9 mouse cellular contexts compared by ENCODE assay signal in the genomic region with DNA sequence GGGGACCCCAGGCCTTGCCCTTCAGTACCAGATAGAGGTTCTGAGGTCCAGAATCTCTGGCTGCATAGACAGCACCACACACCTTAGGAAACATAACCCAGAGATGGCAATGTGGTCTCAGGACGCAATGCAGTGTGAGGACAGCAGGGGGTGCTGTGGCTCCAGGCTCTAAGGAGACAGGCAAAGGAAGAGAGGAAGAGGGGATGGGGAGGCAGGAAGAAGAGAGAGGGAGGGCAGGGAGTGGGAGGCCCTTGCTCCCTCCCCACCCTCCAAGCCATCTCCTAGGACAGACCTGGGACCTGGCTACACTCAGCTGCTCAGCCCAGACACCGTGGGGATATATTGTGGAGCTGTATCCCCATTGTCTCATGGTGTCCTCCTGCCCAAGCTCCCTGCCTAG. TPM values are rescaled to one million over a fixed set of nuclear protein-coding genes. Genes with fewer than 3 reads are reported as not detected.
DNase-seq lines count a peak whose midpoint lies in the region; ATAC-seq and TF ChIP-seq lines count a peak whose summit lies in the region.
"Had no signal": no experiment of that assay in that cellular context is flagged by ENCODE, and none has a peak within 500 bp of the region (broad histone marks: within the 10 kb centered on the region; RNA-seq: fewer than 3 reads in every experiment).

No protein-coding gene starts in this region.

- no peaks in the 10 kb centered on the region for H3K36me3 ChIP-seq in lung, postnatal 0 days (ENCODE audit: insufficient read depth, low read length)
- H3K36me3 ChIP-seq: stomach, embryonic 15.5 days had no signal

- peak; percentile 72 for ATAC-seq in erythroblast, adult 5-6 weeks (replicated peaks; ENCODE audit: low FRiP score, poor library complexity, severe bottlenecking)
- no peak for ATAC-seq in lung, postnatal 0 days

- peak; percentile 55 for DNase-seq in CD4-positive helper T cell, adult 2 months (ENCODE audit: low read depth, low spot score)
- DNase-seq in adrenal gland, postnatal 36 days: peak; percentile 82 to 87
- peak; percentile 80 to 84 for DNase-seq in heart, postnatal 36 days
- DNase-seq in layer of hippocampus, adult 2 months (ENCODE audit: low spot score in 2 of 2): peak; percentile 83 to 89
- DNase-seq in lung, postnatal 0 days (ENCODE audit: low spot score): peak; percentile 82
- peak; percentile 72 to 87 for DNase-seq in thymus, postnatal 10 days (ENCODE audit: low spot score in 2 of 2)

- H3K4me3 ChIP-seq in layer of hippocampus, adult 2 months: no peak overlapping the region
- H3K4me3 ChIP-seq in lung, postnatal 0 days (ENCODE audit: low read depth, low read length): no peak overlapping the region
- H3K4me3 ChIP-seq in olfactory bulb, adult 2 months (ENCODE audit: insufficient read depth, low read depth, low read length): no peak overlapping the region
- H3K4me3 ChIP-seq: stomach, embryonic 15.5 days had no signal

- H3K27me3 ChIP-seq in lung, postnatal 0 days (replicated peaks; ENCODE audit: insufficient read depth, low read length): no peaks in the 10 kb centered on the region
- H3K27me3 ChIP-seq: stomach, embryonic 15.5 days had no signal

- peak; percentile 97 for TF ChIP-seq CTCF in layer of hippocampus, adult 2 months (conservative IDR thresholded peaks at IDR 0.05)
- peak; percentile 99 for TF ChIP-seq CTCF in lung, postnatal 0 days (IDR thresholded peaks at IDR 0.05)
- peak; percentile 90 for TF ChIP-seq CTCF in olfactory bulb, adult 2 months (IDR thresholded peaks at IDR 0.05; ENCODE audit: insufficient read depth, low read depth, low read length)

- 24% methylated on average over 2 of the region's 2 CpGs for WGBS in lung, postnatal 0 days
- WGBS in olfactory bulb, adult 2 months: 9% methylated on average over 2 of the region's 2 CpGs

- no peak for TF ChIP-seq POLR2A in olfactory bulb, adult 2 months (IDR thresholded peaks at IDR 0.05; ENCODE audit: insufficient read depth, low read depth, low read length)

- H3K9ac ChIP-seq in lung, postnatal 0 days (replicated peaks; ENCODE audit: low read depth): no peak overlapping the region
- H3K9ac ChIP-seq: stomach, embryonic 15.5 days had no signal

- peak overlapping the region; percentile 72; the same call in 1 of the 2 replicates for H3K27ac ChIP-seq in layer of hippocampus, adult 2 months
- H3K27ac ChIP-seq in lung, postnatal 0 days (ENCODE audit: low read length): no peak overlapping the region
- H3K27ac ChIP-seq in olfactory bulb, adult 2 months (ENCODE audit: insufficient read depth, low read depth, low read length): no peak overlapping the region
- H3K27ac ChIP-seq: stomach, embryonic 15.5 days had no signal

- TF ChIP-seq EP300 in lung, postnatal 0 days (IDR thresholded peaks at IDR 0.05): no peak

- H3K9me3 ChIP-seq in lung, postnatal 0 days (ENCODE audit: low read length): no peaks in the 10 kb centered on the region
- H3K9me3 ChIP-seq: stomach, embryonic 15.5 days had no signal

- H3K4me1 ChIP-seq in lung, postnatal 0 days (ENCODE audit: insufficient read depth, low read depth, low read length): peaks cover 42% of the 10 kb centered on the region
- H3K4me1 ChIP-seq in olfactory bulb, adult 2 months (ENCODE audit: control insufficient read depth, insufficient read depth, low read length): peaks cover 66% of the 10 kb centered on the region

- intact Hi-C loops in heart, postnatal 36 days (cut with DNase I): loop anchor here (1.0 to 5.0 kb wide), 5 partner anchors 310 to 626 kb away; partner anchors contain the start of gene Plxna1

- no peak overlapping the region for H3K4me2 ChIP-seq in lung, postnatal 0 days (replicated peaks; ENCODE audit: low read depth, low read length)
- H3K4me2 ChIP-seq: stomach, embryonic 15.5 days had no signal

RNA-seq across cellular contexts. Expression of gene Tpra1, which starts 25.5 kb away (rescaled TPM):
- 100 to 1,000 TPM; 104 TPM for total RNA-seq in adrenal gland, postnatal 36 days (2021)
- total RNA-seq in erythroblast, adult 5-6 weeks (2015; ENCODE audit: low replicate concordance): 112 and 136 TPM in 2 replicates
- 210 and 272 TPM in 2 replicates for total RNA-seq in erythroblast, adult 5-6 weeks (2017; ENCODE audit: low replicate concordance)
- total RNA-seq in heart, postnatal 36 days (2021): 10 to 100 TPM; 35.1 to 35.4 TPM
- 10 to 100 TPM; 48.6 to 51.1 TPM for total RNA-seq in layer of hippocampus, adult 2 months (2021)
- 72.0 and 78.8 TPM in 2 replicates for polyA plus RNA-seq in lung, postnatal 0 days (2015; fragmentation: Nextera tagmentation; extraction: Ambion mirVana)
- polyA plus RNA-seq in olfactory bulb, adult 2 months (2012; ENCODE audit: insufficient read depth, insufficient read length, low replicate concordance, missing spikeins): not detected in 2 replicates

RNA-seq across cellular contexts. Expression of gene Mcm2, which starts 29.0 kb away (rescaled TPM):
- total RNA-seq in adrenal gland, postnatal 36 days (2021): 10 to 100 TPM; 28.9 to 40.1 TPM
- 30.6 and 34.7 TPM in 2 replicates for total RNA-seq in erythroblast, adult 5-6 weeks (2015; ENCODE audit: low replicate concordance)
- 78.5 and 87.8 TPM in 2 replicates for total RNA-seq in erythroblast, adult 5-6 weeks (2017; ENCODE audit: low replicate concordance)
- 1 to 10 TPM; 5.4 to 6.5 TPM for total RNA-seq in heart, postnatal 36 days (2021)
- total RNA-seq in layer of hippocampus, adult 2 months (2021): 1 to 10 TPM; 5.7 to 7.4 TPM
- polyA plus RNA-seq in lung, postnatal 0 days (2015; fragmentation: Nextera tagmentation; extraction: Ambion mirVana): 14.5 and 15.3 TPM in 2 replicates
- not detected in 2 replicates for polyA plus RNA-seq in olfactory bulb, adult 2 months (2012; ENCODE audit: insufficient read depth, insufficient read length, low replicate concordance, missing spikeins)

RNA-seq across cellular contexts. Expression of gene Podxl2, which starts 52.8 kb away (rescaled TPM):
- total RNA-seq in adrenal gland, postnatal 36 days (2021): 10 to 100 TPM; 34.6 to 61.1 TPM
- not detected in 2 replicates for total RNA-seq in erythroblast, adult 5-6 weeks (2015; ENCODE audit: low replicate concordance)
- total RNA-seq in erythroblast, adult 5-6 weeks (2017; ENCODE audit: low replicate concordance): not detected in 2 replicates
- total RNA-seq in heart, postnatal 36 days (2021): 10 to 100 TPM; 13.7 to 21.2 TPM
- 100 to 1,000 TPM; 160 to 165 TPM for total RNA-seq in layer of hippocampus, adult 2 months (2021)
- polyA plus RNA-seq in lung, postnatal 0 days (2015; fragmentation: Nextera tagmentation; extraction: Ambion mirVana): 19.1 and 25.2 TPM in 2 replicates
- polyA plus RNA-seq in olfactory bulb, adult 2 months (2012; ENCODE audit: insufficient read depth, insufficient read length, low replicate concordance, missing spikeins): 321 TPM in 1 of 2 replicates, not detected in the other

Comparison
In these comparisons a context has a peak if more than half of its experiments do, and no peak if none do; other contexts are left out.
1. RNA of gene Podxl2, which starts 52.8 kb away (total RNA-seq): 160 to 165 TPM in layer of hippocampus, adult 2 months, 34.6 to 61.1 TPM in adrenal gland, postnatal 36 days and 13.7 to 21.2 TPM in heart, postnatal 36 days; not detected in erythroblast, adult 5-6 weeks; every median in the first group is over 10 times any median in the second.
2. Peak in every context shown above with its lines, with median percentiles within 50 percentile points of each other: DNase-seq and CTCF ChIP-seq.